Mouse (Mus musculus): ENCODE data around the gene Hnrnpa0. TPM values are rescaled to one million over a fixed set of nuclear protein-coding genes. Genes with fewer than 3 reads are reported as not detected.

Hnrnpa0 gene
- 506 and 581 TPM in 2 replicates for polyA plus RNA-seq (2012)

DNA sequence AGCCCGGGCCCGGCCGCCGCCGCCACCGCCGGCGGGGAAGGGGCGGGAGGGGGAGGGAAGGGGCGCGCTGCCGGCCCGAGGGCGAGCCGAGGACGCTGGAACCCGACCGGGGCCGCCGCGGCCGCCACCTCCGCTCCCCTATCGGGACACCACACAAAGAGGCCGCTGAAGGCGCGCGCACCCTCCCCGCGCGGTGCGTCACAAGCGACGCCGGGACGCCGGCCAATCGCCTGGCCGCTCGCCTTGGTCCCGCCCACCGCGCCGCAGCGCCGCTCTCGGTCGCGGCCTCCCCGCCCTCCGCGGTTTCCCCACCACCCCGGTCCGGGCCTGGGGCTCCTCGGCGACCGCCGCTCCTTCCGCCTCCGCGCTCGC is at the start of gene Hnrnpa0:
Gene Hnrnpa0 (minus strand): TSS at position 161 of the 372 bp plus-strand sequence.

DNA sequence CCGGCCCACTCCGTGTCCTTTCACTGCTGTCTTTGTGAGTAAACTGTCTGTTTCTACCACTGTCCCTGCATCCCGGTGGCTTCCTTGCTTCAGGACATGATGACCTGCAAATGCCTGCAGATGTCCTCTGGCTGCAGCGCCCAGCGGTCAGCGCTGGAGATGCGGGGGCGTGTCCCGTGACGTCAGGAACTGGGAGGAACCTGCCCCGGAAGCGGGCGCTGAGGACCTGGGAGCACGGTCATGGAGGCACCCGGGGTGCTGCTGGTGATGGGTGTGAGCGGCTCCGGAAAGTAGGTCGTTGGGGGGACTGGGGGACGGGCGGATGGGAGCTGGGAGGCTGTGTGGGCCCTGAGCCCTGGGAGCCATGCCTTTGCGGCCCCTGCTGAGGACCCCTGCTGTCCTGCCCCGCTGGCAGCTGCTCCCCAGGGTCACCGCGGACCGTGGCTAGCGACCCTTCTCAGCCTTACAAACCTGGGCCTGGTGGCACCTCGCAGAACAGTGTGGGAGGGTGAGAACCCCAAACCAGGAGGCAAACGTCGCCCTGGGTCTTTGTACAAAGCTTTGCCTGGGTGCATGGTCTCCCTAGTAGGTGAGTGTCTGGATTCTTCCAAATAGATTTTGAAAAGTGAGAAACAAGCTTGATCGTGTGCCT is 29.2 kb upstream of the Hnrnpa0 start, which contains the start of gene Idnk:
Gene Idnk (plus strand): TSS at position 203 of the 652 bp plus-strand sequence.

DNA sequence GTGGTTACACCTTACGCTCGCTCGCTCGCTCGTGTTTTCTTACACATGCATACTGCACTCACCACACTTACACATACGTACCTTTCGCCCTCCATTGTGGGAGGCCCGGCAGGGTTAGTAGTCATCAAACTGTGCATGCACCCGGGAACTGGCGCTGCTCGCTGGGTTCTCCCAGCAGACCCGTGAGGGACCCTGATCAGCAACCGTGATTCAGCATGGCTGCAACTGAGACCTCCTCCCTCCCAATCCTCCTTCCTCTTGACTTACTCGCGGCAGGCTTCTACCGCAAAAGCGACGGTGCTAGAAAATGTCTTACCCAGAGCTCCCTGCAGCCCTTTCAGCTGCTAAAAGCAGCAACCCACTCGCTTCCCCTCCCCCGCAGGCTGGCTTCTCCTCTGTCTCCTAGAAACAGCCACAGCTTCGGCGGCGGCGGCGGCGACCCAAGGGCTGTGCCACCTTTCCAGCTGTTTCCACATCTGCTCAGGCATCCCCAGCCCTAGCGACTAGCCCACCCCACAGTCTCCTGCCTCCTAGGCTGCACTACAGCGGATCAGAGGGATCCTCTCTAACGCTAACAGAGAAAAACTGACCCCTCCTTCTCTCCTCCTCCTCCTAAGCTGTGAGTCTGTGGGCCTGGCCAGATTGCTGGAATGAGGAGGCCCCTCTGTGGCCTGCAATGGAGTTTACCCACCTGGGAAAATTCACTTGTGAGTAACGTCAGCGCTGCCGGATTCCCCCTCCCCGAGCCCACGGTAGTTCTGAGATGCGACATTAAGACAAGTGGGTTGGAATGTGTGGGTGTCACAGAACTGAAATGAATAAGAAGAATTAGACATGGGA is 15.1 kb downstream of the Hnrnpa0 start, which contains the start of gene Klhl3:
Gene Klhl3 (minus strand): TSS at position 532 of the 840 bp plus-strand sequence.

Other genes with a start within 250 kb of the Hnrnpa0 start
- gene Spock1, start 220.2 kb downstream of the Hnrnpa0 start, polyA plus RNA-seq (2012) = not detected in 2 replicates
- gene Klhl3, start 15.0 kb downstream of the Hnrnpa0 start, polyA plus RNA-seq (2012) = 0.94 and 1.1 TPM in 2 replicates
- 17.6 and 20.0 TPM in 2 replicates for gene Idnk, start 29.1 kb upstream of the Hnrnpa0 start, polyA plus RNA-seq (2012)
- gene Ubqln1, start 87.1 kb upstream of the Hnrnpa0 start, polyA plus RNA-seq (2012) = 59.3 and 62.1 TPM in 2 replicates
- gene Gkap1, start 147.1 kb upstream of the Hnrnpa0 start, polyA plus RNA-seq (2012) = 5.3 and 6.7 TPM in 2 replicates
- 0.01 TPM in 1 of 2 replicates, not detected in the other for gene Kif27, start 230.6 kb upstream of the Hnrnpa0 start, polyA plus RNA-seq (2012)